Mouse (Mus musculus): ENCODE results near the gene Nop16.

The Nop16 gene

GRCm38 (mm10) chr13:54560608-54561007, 29.3 kb downstream of the Nop16 start:
- DNase-seq (ENCODE audit: low spot score), result no peak

- no peak for DNase-seq (ENCODE audit: low spot score)
These were observed 30.2 kb downstream of the Nop16 start for GRCm38 (mm10) chr13:54559656-54560055.

DNA sequence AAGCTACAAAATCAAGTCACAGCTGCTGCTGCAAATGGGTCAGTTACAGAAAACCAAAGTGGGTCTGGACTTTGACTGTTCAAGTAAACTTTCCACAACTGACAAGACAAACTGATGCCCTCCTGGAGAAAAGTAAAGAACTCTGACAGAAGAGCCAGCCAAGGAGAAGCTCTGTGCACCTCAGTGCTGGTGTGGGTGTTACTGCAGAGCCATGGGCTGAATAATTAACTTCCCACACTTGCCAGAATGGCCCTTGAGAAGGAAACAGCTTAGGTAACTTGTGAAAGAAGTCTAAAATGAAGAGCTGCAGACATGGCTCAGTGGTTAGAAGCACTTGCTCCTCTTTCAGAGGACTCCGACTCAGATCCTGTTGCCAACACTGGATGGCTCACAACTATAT, 32.2 kb downstream of the Nop16 start:
- no peak for DNase-seq (ENCODE audit: low spot score)

- no peak for DNase-seq (ENCODE audit: low spot score)
These were observed 33.1 kb downstream of the Nop16 start for GRCm38 (mm10) chr13:54556796-54557195.

GRCm38 (mm10) chr13:54556176-54556575, 33.7 kb downstream of the Nop16 start:
- no peak for DNase-seq (ENCODE audit: low spot score)

DNA sequence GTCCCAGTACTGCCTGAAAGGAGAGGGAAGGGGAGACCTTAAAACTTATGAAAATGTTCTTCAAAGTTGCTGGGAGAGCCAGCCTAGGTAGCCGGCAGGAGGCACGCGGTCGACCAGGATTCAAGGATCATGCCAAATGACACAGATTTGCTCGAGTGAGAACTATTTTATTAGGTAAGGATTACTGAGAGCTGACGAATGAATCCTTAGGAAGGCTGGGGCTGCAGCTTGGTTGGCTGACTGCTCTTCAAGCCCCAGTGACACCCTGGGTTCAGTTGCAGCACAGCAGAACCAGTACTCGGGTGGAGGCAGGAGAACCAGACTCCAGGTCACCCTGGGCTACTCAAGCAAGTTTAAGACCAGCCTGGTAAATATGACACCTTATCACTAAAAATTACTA, 41.9 kb downstream of the Nop16 start:
- no peak for DNase-seq (ENCODE audit: low spot score)

Measured in retina, embryonic 14.5 days (tissue).